Mouse (Mus musculus): ENCODE results near the gene Gse1.

The Gse1 gene

GRCm38 (mm10) chr8:120462119-120462551, 233.9 kb downstream of the Gse1 start:
- DNase-seq: no peak

GRCm38 (mm10) chr8:120462611-120463010, 234.4 kb downstream of the Gse1 start:
- no peak for DNase-seq

- no peak for DNase-seq
Observed at GRCm38 (mm10) chr8:120463918-120464584, 235.8 kb downstream of the Gse1 start.

GRCm38 (mm10) chr8:120464585-120464937, 236.3 kb downstream of the Gse1 start:
- no peak for DNase-seq

GRCm38 (mm10) chr8:120465710-120466109, 237.5 kb downstream of the Gse1 start:
- peak; percentile 71 to 81 for DNase-seq

GRCm38 (mm10) chr8:120466266-120466665, 238.0 kb downstream of the Gse1 start:
- no peak for DNase-seq

GRCm38 (mm10) chr8:120467598-120467997, 239.3 kb downstream of the Gse1 start:
- no peak for DNase-seq

GRCm38 (mm10) chr8:120470170-120470569, 241.9 kb downstream of the Gse1 start:
- no peak for DNase-seq

- peak; percentile 80 to 81 for DNase-seq
Observed at GRCm38 (mm10) chr8:120471166-120471565, 242.9 kb downstream of the Gse1 start.

- DNase-seq: peak in 1 of 2 experiments; percentile 54
Observed at GRCm38 (mm10) chr8:120471752-120472151, 243.5 kb downstream of the Gse1 start.

GRCm38 (mm10) chr8:120472230-120472629, 244.0 kb downstream of the Gse1 start:
- peak; percentile 84 to 87 for DNase-seq

- DNase-seq: peak in 1 of 2 experiments; percentile 52
Observed at GRCm38 (mm10) chr8:120473729-120474364, 245.6 kb downstream of the Gse1 start.

- no peak for DNase-seq
Observed at GRCm38 (mm10) chr8:120474496-120475235, 246.4 kb downstream of the Gse1 start.

- no peak for DNase-seq
Observed at GRCm38 (mm10) chr8:120475462-120476201, 247.4 kb downstream of the Gse1 start.

- DNase-seq: peak in 1 of 2 experiments; percentile 52
Observed at GRCm38 (mm10) chr8:120476711-120477575, 248.7 kb downstream of the Gse1 start.

GRCm38 (mm10) chr8:120478754-120479153, 250.5 kb downstream of the Gse1 start:
- DNase-seq: no peak

- DNase-seq: no peak
Observed at GRCm38 (mm10) chr8:120479691-120480090, 251.4 kb downstream of the Gse1 start.

GRCm38 (mm10) chr8:120482015-120482689, 253.9 kb downstream of the Gse1 start:
- peak in 1 of 2 experiments; percentile 75 for DNase-seq

- peak in 1 of 2 experiments; percentile 62 for DNase-seq
Observed at GRCm38 (mm10) chr8:120484460-120484859, 256.2 kb downstream of the Gse1 start.

- DNase-seq: peak in 1 of 2 experiments; percentile 77
Observed at GRCm38 (mm10) chr8:120485116-120485515, 256.9 kb downstream of the Gse1 start.

Measured in cerebellum, postnatal 10 days (tissue).